Mouse (Mus musculus) erythroblast, embryonic 14.5 days (primary cell): ENCODE measurements around the gene Pck1. TPM values are rescaled to one million over a fixed set of nuclear protein-coding genes. Genes with fewer than 3 reads are reported as not detected.
A peak's percentile ranks its signal among the peaks of the same experiment; 100 is the strongest.
"Not testable (repeated sequence)": the region's sequence is repeated elsewhere in the genome, so short reads cannot be mapped to it uniquely, and the experiment has no call there.

Experiments used
- H3K27me3 ChIP-seq: 2 replicates; pipeline ENCODE4 v1.6.1; 2012; ENCODE audit warnings: inconsistent platforms; ENCODE audit not compliant: control insufficient read depth
- H3K36me3 ChIP-seq: 2 replicates; pipeline ENCODE4 v1.6.1; 2012; ENCODE audit warnings: mild to moderate bottlenecking, inconsistent platforms; ENCODE audit not compliant: control insufficient read depth
- H3K4me1 ChIP-seq: 2 replicates; pipeline ENCODE4 v1.6.1; 2012; ENCODE audit warnings: inconsistent platforms; ENCODE audit not compliant: control insufficient read depth
- H3K4me3 ChIP-seq: replicated peaks from 2 replicates; pipeline ENCODE3; 2012; ENCODE audit warnings: moderate library complexity, mild to moderate bottlenecking, inconsistent platforms
- H3K9me3 ChIP-seq: 2 replicates; pipeline ENCODE4 v1.6.1; 2012; ENCODE audit warnings: low read length, inconsistent platforms, mixed read lengths; ENCODE audit not compliant: control insufficient read depth
- GATA1 ChIP-seq: IDR thresholded peaks from 2 replicates; pipeline ENCODE4 v1.6.1; 2012; ENCODE audit warnings: low read length, inconsistent platforms, mixed read lengths
- TAL1 ChIP-seq: IDR thresholded peaks from 3 replicates; pipeline ENCODE4 v1.6.1; 2012; ENCODE audit warnings: low read length, inconsistent platforms, mixed read lengths
- polyA plus RNA-seq: library from polyadenylated mRNA; stranded (reverse); fragments of >175 nt; gene quantifications from 2 replicates; pipeline ENCODE4 v1.2.3, GENCODE M21; 2012

Pck1 gene
- polyA plus RNA-seq, 1 experiment: 0.01 TPM

GRCm38 (mm10) chr2:173120117-173120516 is 32.7 kb upstream of the Pck1 start:
- H3K9me3 ChIP-seq: peaks cover 13% of the 10 kb centered on the region
- H3K27me3 ChIP-seq, H3K36me3 ChIP-seq: not testable (repeated sequence)
- H3K4me1 ChIP-seq: peaks cover 30% of the 10 kb centered on the region
- H3K4me3 ChIP-seq: peak overlapping the region; percentile 22
- TF ChIP-seq TAL1: peak; percentile 43; the same call in 2 of the 3 replicates

- Histone ChIP-seq H3K27me3 (peaks cover 2% of the 10 kb centered on the region; the same call in 1 of the 2 replicates), H3K36me3 (no peaks in the 10 kb centered on the region), H3K4me1 (peaks cover 20% of the 10 kb centered on the region), H3K4me3 (no peak overlapping the region), H3K9me3 (peaks cover 2% of the 10 kb centered on the region)
- TF ChIP-seq GATA1 (no peak), TAL1 (no peak)
Observed at GRCm38 (mm10) chr2:173124022-173124735, 28.7 kb upstream of the Pck1 start.

GRCm38 (mm10) chr2:173126386-173126785 is 26.5 kb upstream of the Pck1 start:
- TF ChIP-seq GATA1 (no peak), TAL1 (no peak)
- H3K9me3 ChIP-seq: no peaks in the 10 kb centered on the region

GRCm38 (mm10) chr2:173129111-173129510 is 23.7 kb upstream of the Pck1 start:
- no peaks in the 10 kb centered on the region; the same call in 1 of the 2 replicates for H3K27me3 ChIP-seq
- no peak overlapping the region for H3K4me3 ChIP-seq
- H3K36me3 ChIP-seq: no peaks in the 10 kb centered on the region
- no peak for TF ChIP-seq GATA1
- TF ChIP-seq TAL1: no peak
- no peaks in the 10 kb centered on the region for H3K4me1 ChIP-seq
- H3K9me3 ChIP-seq: no peaks in the 10 kb centered on the region

More at GRCm38 (mm10) chr2:173126386-173126785, 26.5 kb upstream of the Pck1 start:
- H3K4me1 ChIP-seq: no peaks in the 10 kb centered on the region; the same call in 1 of the 2 replicates
- no peak overlapping the region for H3K4me3 ChIP-seq
- no peaks in the 10 kb centered on the region for H3K36me3 ChIP-seq
- H3K27me3 ChIP-seq: peaks cover 2% of the 10 kb centered on the region; the same call in 1 of the 2 replicates

- Histone ChIP-seq H3K27me3 (peaks cover 5% of the 10 kb centered on the region; the same call in 1 of the 2 replicates), H3K4me3 (no peak overlapping the region), H3K4me1 (no peaks in the 10 kb centered on the region), H3K9me3 (no peaks in the 10 kb centered on the region), H3K36me3 (no peaks in the 10 kb centered on the region)
- TF ChIP-seq TAL1 (no peak), GATA1 (no peak)
Observed at GRCm38 (mm10) chr2:173132262-173132661, 20.6 kb upstream of the Pck1 start.

GRCm38 (mm10) chr2:173132794-173133300 is 20.0 kb upstream of the Pck1 start:
- H3K4me3 ChIP-seq: no peak overlapping the region
- no peaks in the 10 kb centered on the region for H3K36me3 ChIP-seq
- TF ChIP-seq GATA1 (no peak), TAL1 (no peak)
- no peaks in the 10 kb centered on the region for H3K4me1 ChIP-seq
- H3K27me3 ChIP-seq: peaks cover 5% of the 10 kb centered on the region; the same call in 1 of the 2 replicates
- no peaks in the 10 kb centered on the region for H3K9me3 ChIP-seq

GRCm38 (mm10) chr2:173134695-173135094 is 18.2 kb upstream of the Pck1 start:
- Histone ChIP-seq H3K4me1 (no peaks in the 10 kb centered on the region), H3K9me3 (no peaks in the 10 kb centered on the region), H3K4me3 (no peak overlapping the region), H3K36me3 (no peaks in the 10 kb centered on the region), H3K27me3 (peaks cover 9% of the 10 kb centered on the region; the same call in 1 of the 2 replicates)
- no peak for TF ChIP-seq GATA1
- TF ChIP-seq TAL1: no peak

- TF ChIP-seq TAL1: no peak
- TF ChIP-seq GATA1: no peak
- Histone ChIP-seq H3K27me3 (peaks cover 17% of the 10 kb centered on the region; the same call in 1 of the 2 replicates), H3K4me1 (no peaks in the 10 kb centered on the region), H3K4me3 (no peak overlapping the region), H3K9me3 (no peaks in the 10 kb centered on the region), H3K36me3 (no peaks in the 10 kb centered on the region)
Observed at GRCm38 (mm10) chr2:173138323-173139239, 14.3 kb upstream of the Pck1 start.

GRCm38 (mm10) chr2:173143611-173144010 is 9.2 kb upstream of the Pck1 start:
- no peak for TF ChIP-seq GATA1
- TF ChIP-seq TAL1: no peak
- Histone ChIP-seq H3K4me3 (no peak overlapping the region), H3K27me3 (peaks cover 15% of the 10 kb centered on the region; the same call in 1 of the 2 replicates), H3K36me3 (no peaks in the 10 kb centered on the region), H3K4me1 (no peaks in the 10 kb centered on the region), H3K9me3 (no peaks in the 10 kb centered on the region)
